Mouse (Mus musculus) E14TG2a.4 (cell line): Measurements from ENCODE around the gene Taf1c.

ENCODE experiments used
- H3K27me3 ChIP-seq: 2 replicates; pipeline ENCODE4 v1.6.1; 2014; ENCODE audit warnings: low read length, control low read depth; ENCODE audit not compliant: insufficient read depth
- H3K36me3 ChIP-seq: 2 replicates; pipeline ENCODE4 v1.6.1; 2014; ENCODE audit warnings: low read length, control low read depth; ENCODE audit not compliant: insufficient read depth
- H3K4me1 ChIP-seq: replicated peaks from 2 replicates; pipeline ENCODE4 v1.6.1; 2014; ENCODE audit warnings: low read depth, low read length, control low read depth
- H3K4me3 ChIP-seq: replicated peaks from 2 replicates; pipeline ENCODE4 v1.5.1; 2014; ENCODE audit warnings: mild to moderate bottlenecking, low read length
- H3K9me3 ChIP-seq: 2 replicates; pipeline ENCODE4 v1.6.1; 2014; ENCODE audit warnings: low read length, control low read depth
- CTCF ChIP-seq: conservative IDR thresholded peaks from 2 replicates; pipeline ENCODE4 v1.5.1; 2014; ENCODE audit warnings: low read length
- NANOG ChIP-seq: IDR thresholded peaks from 2 replicates; pipeline ENCODE4 v1.6.1; 2014; ENCODE audit warnings: borderline replicate concordance, low read length, mixed read lengths
- POU5F1 ChIP-seq: IDR thresholded peaks from 2 replicates; pipeline ENCODE4 v1.6.1; 2014; ENCODE audit warnings: low read length, borderline replicate concordance

Taf1c gene

GRCm38 (mm10) chr8:119618887-119619286 is 13.9 kb upstream of the Taf1c start:
- Histone ChIP-seq H3K4me3 (no peak overlapping the region), H3K36me3 (no peaks in the 10 kb centered on the region), H3K9me3 (no peaks in the 10 kb centered on the region), H3K27me3 (peaks cover 56% of the 10 kb centered on the region), H3K4me1 (peaks cover 72% of the 10 kb centered on the region)
- TF ChIP-seq NANOG = no peak
- no peak for TF ChIP-seq POU5F1
- no peak for TF ChIP-seq CTCF

GRCm38 (mm10) chr8:119617586-119617985 is 12.6 kb upstream of the Taf1c start:
- no peak for TF ChIP-seq NANOG
- Histone ChIP-seq H3K36me3 (no peaks in the 10 kb centered on the region), H3K4me3 (no peak overlapping the region), H3K9me3 (no peaks in the 10 kb centered on the region), H3K27me3 (peaks cover 53% of the 10 kb centered on the region), H3K4me1 (peaks cover 76% of the 10 kb centered on the region)

DNA sequence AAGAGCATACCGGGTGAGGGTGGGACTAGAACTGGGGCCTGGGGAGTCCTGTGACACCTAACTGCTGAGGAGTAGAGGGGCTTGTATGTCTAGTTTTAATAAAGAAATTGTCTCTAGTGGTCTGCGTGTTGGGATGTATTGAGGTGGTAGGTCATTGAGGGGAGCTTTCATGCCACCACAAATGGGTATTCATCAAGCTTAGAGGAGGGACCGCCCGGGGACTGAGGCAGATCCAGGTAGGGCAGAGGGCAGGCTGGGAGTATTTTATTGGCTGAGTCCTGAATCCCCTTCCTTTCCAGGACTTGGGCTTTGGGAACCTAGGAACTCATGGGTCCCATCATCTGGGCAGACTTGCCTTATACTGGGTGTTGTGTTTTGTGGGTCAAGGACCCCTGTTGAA is 11.8 kb upstream of the Taf1c start:
- Histone ChIP-seq H3K4me3 (0 out of 2 replicates have a peak overlapping the region, but pooled peaks have one; percentile 45), H3K36me3 (no peaks in the 10 kb centered on the region), H3K4me1 (peaks cover 69% of the 10 kb centered on the region), H3K9me3 (no peaks in the 10 kb centered on the region), H3K27me3 (peaks cover 55% of the 10 kb centered on the region)
- TF ChIP-seq POU5F1 (no peak), CTCF (no peak), NANOG (no peak)

DNA sequence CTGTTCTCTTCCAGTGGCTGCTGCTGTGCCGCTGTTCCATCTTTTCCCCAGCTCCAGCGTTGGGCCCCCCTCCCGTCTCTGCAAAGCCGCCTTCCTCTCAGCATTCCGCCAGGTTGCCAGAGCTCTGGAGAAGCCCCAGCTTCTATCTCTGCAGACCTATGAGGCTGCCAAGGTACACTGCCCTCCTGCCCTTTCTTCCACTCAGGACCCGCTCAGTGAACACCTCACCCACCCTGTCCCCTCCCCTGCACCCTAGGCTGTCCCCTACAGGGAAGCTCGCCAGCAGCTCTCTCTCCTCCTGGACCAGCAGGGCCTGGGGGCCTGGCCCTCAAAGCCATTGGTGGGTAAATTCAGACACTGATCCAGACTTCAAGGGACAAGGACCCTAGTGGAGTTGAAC is 11.3 kb upstream of the Taf1c start:
- H3K4me3 ChIP-seq = peak overlapping the region; percentile 45; the same call in 1 of the 2 replicates
- H3K27me3 ChIP-seq = peaks cover 53% of the 10 kb centered on the region
- no peak for TF ChIP-seq CTCF
- H3K36me3 ChIP-seq = no peaks in the 10 kb centered on the region
- H3K4me1 ChIP-seq = peaks cover 64% of the 10 kb centered on the region
- H3K9me3 ChIP-seq = no peaks in the 10 kb centered on the region

- Histone ChIP-seq H3K27me3 (peaks cover 51% of the 10 kb centered on the region), H3K4me1 (peaks cover 52% of the 10 kb centered on the region), H3K9me3 (peaks cover 5% of the 10 kb centered on the region; the same call in 1 of the 2 replicates), H3K36me3 (no peaks in the 10 kb centered on the region), H3K4me3 (peak overlapping the region; percentile 59)
- no peak for TF ChIP-seq POU5F1
- TF ChIP-seq NANOG = no peak
- TF ChIP-seq CTCF = no peak
Observed at GRCm38 (mm10) chr8:119615096-119615495, 10.1 kb upstream of the Taf1c start.

DNA sequence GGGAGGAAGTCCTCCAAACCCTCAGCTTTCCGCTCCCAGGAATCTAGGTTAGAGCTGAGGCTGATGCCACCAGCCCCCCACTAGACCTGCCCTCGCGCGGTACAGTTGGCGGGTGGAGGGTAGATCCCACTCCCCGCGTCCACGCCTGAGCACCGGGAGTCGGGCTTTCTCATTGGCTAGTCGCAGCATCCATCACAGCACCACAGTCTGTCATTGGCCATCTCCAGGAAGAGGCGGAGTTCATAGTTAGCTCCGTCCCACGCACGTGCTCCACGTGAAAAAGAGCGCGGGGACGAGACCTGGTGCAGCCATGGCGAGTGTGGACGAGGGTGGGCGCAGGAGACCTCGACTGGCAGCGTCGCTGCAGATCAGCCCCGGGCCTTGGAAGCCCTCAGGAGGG is 7.4 kb upstream of the Taf1c start, which contains the start of gene Adad2:
Gene Adad2, plus strand, starts transcription at position 277 of the 400 bp plus-strand sequence.
- TF ChIP-seq CTCF = no peak
- no peak for TF ChIP-seq POU5F1
- no peak for TF ChIP-seq NANOG
- Histone ChIP-seq H3K36me3 (no peaks in the 10 kb centered on the region), H3K9me3 (peaks cover 28% of the 10 kb centered on the region), H3K27me3 (peaks cover 46% of the 10 kb centered on the region), H3K4me3 (peak within 1 kb of the TSS; percentile 63), H3K4me1 (peaks cover 29% of the 10 kb centered on the region)

DNA sequence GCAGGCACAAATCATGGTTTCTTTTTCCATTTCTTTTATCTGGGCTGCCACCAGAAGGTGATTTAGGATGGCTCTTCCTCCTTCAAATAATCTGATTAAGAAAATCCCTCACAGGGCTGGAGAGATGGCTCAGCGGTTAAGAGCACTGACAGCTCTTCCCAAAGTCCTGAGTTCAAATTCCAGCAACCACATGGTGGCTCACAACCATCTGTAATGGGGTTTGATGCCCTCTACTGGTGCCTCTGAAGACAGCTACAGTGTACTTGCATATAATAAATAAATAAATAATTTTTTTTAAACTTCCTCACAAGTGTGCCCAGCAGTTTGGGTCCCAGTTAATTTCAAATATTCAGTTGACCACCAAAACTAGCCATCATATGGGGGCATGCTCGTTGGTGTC is 1.2 kb upstream of the Taf1c start:
- TF ChIP-seq NANOG (no peak), CTCF (peak; percentile 24)
- Histone ChIP-seq H3K9me3 (peaks cover 27% of the 10 kb centered on the region), H3K27me3 (peaks cover 2% of the 10 kb centered on the region; the same call in 1 of the 2 replicates), H3K4me3 (no peak overlapping the region), H3K4me1 (peaks cover 29% of the 10 kb centered on the region), H3K36me3 (peaks cover 25% of the 10 kb centered on the region)

DNA sequence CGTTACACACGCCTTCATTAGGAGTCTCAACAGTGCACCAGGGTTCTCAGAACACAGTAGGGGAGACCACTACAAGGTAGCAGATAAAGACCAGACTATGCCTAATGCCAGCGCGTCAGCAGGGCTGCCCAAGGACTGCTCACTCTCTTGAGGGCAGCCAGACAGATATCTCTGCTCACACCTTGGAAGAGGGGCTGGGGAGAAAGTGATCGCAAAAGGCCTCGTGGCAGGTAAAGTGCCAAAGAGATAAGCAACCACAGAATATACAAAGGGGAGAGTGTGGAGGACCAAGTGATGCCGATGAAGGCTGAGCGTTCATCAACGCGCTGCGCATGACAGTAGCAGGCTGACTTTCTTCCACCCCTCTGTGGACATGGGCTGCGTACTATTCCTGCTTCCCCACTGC is 621 bp downstream of the Taf1c start:
- TF ChIP-seq POU5F1 (no peak), CTCF (no peak), NANOG (no peak)

GRCm38 (mm10) chr8:119603771-119604170 is 1.3 kb downstream of the Taf1c start:
- H3K4me3 ChIP-seq = peak overlapping the region; percentile 89
- peaks cover 39% of the 10 kb centered on the region for H3K4me1 ChIP-seq
- H3K27me3 ChIP-seq = no peaks in the 10 kb centered on the region
- H3K9me3 ChIP-seq = peaks cover 10% of the 10 kb centered on the region
- TF ChIP-seq NANOG = no peak
- TF ChIP-seq CTCF = no peak
- no peak for TF ChIP-seq POU5F1
- H3K36me3 ChIP-seq = peaks cover 49% of the 10 kb centered on the region

More for the DNA sequence above, 621 bp downstream of the Taf1c start:
- H3K4me1 ChIP-seq = peaks cover 34% of the 10 kb centered on the region
- H3K9me3 ChIP-seq = peaks cover 16% of the 10 kb centered on the region
- H3K27me3 ChIP-seq = no peaks in the 10 kb centered on the region
- H3K4me3 ChIP-seq = peak overlapping the region; percentile 89
- H3K36me3 ChIP-seq = peaks cover 43% of the 10 kb centered on the region

DNA sequence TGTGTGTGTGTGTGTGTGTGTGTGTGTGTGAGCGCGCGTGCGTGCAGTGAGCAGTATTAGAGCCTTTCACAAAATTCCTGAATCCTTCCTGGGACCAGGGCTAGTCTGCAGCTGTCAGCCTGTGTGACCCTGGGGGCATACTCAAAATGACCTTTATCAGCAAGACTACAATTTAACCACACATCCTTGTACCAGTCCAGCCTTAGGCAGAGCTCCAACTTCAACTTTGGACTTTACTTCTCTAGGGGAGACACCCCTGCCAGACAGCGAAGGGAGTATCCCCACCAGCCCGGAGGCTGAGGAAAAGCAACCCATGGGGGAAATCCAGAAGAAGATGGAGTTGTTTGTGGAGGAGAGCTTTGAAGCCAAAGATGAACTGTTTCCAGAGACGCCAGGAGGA is 13.6 kb downstream of the Taf1c start:
- TF ChIP-seq POU5F1 (no peak), CTCF (no peak), NANOG (no peak)
- 0 out of 2 replicates have a peak, but pooled peaks cover 3% of the 10 kb centered on the region for H3K27me3 ChIP-seq
- H3K36me3 ChIP-seq = no peaks in the 10 kb centered on the region
- H3K9me3 ChIP-seq = peaks cover 10% of the 10 kb centered on the region; the same call in 1 of the 2 replicates
- no peak overlapping the region for H3K4me3 ChIP-seq
- peaks cover 44% of the 10 kb centered on the region for H3K4me1 ChIP-seq
